Mouse (Mus musculus) thymus, adult 2 months (tissue): ENCODE data around the gene Unkl.

Experiments used
- CTCF ChIP-seq: fragments of 200-500 bp; IDR thresholded peaks from 2 replicates; pipeline ENCODE4 v1.5.1; 2012; ENCODE audit warnings: mild to moderate bottlenecking, control low read depth, low read length, moderate library complexity, borderline replicate concordance; ENCODE audit not compliant: control insufficient read depth, poor library complexity, insufficient read depth; ENCODE audit errors: extremely low read depth
- POLR2A ChIP-seq: fragments of 200-500 bp; IDR thresholded peaks from 2 replicates; pipeline ENCODE4 v1.6.1; 2012; ENCODE audit warnings: mild to moderate bottlenecking, low read length, control low read depth, moderate library complexity; ENCODE audit not compliant: control insufficient read depth, poor library complexity, insufficient read depth; ENCODE audit errors: extremely low read depth

- no peak for TF ChIP-seq CTCF
- no peak for TF ChIP-seq POLR2A
These were observed 31.5 kb downstream of the Unkl start for GRCm38 (mm10) chr17:25219492-25220295.
